Mouse (Mus musculus): ENCODE measurements around the gene Spaar.
A peak's percentile ranks its signal among the peaks of the same experiment; 100 is the strongest.

Spaar gene

GRCm38 (mm10) chr4:43798936-43799335, 69.1 kb downstream of the Spaar start:
- peak; percentile 7 for DNase-seq (ENCODE audit: low read depth)

All from NIH3T3 (cell line).